Mouse (Mus musculus) cerebellum, adult 11 months (tissue): Measurements from ENCODE around the gene Prelid3b.

ENCODE experiments used
- DNase-seq: peaks from one replicate; pipeline ENCODE4 v3.0.0; 2022

The Prelid3b gene

GRCm38 (mm10) chr2:174472818-174473549, at the start of gene Prelid3b:
Gene Prelid3b, minus strand, starts transcription at chr2:174473081.
- DNase-seq: peak; percentile 99

GRCm38 (mm10) chr2:174522134-174522533, 49.3 kb upstream of the Prelid3b start:
- no peak for DNase-seq

- DNase-seq: no peak
These were observed 44.5 kb upstream of the Prelid3b start for GRCm38 (mm10) chr2:174517141-174518079.

- no peak for DNase-seq
These were observed 42.0 kb upstream of the Prelid3b start for GRCm38 (mm10) chr2:174514887-174515286.

- no peak for DNase-seq
These were observed 40.9 kb upstream of the Prelid3b start for GRCm38 (mm10) chr2:174513827-174514226.

- DNase-seq: no peak
These were observed 36.9 kb upstream of the Prelid3b start for GRCm38 (mm10) chr2:174509825-174510224.

- DNase-seq: no peak
These were observed 35.1 kb upstream of the Prelid3b start for GRCm38 (mm10) chr2:174507998-174508397.

GRCm38 (mm10) chr2:174502831-174503460, 30.1 kb upstream of the Prelid3b start:
- DNase-seq: no peak

GRCm38 (mm10) chr2:174502321-174502720, 29.4 kb upstream of the Prelid3b start:
- DNase-seq: no peak

- no peak for DNase-seq
These were observed 28.6 kb upstream of the Prelid3b start for GRCm38 (mm10) chr2:174501517-174501916.

GRCm38 (mm10) chr2:174500814-174501503, 28.1 kb upstream of the Prelid3b start:
- no peak for DNase-seq

GRCm38 (mm10) chr2:174492858-174493257, 20.0 kb upstream of the Prelid3b start:
- no peak for DNase-seq

- DNase-seq: no peak
These were observed 14.1 kb upstream of the Prelid3b start for GRCm38 (mm10) chr2:174487005-174487404.

GRCm38 (mm10) chr2:174478746-174479145, 5.9 kb upstream of the Prelid3b start:
- no peak for DNase-seq

GRCm38 (mm10) chr2:174477543-174478319, 4.8 kb upstream of the Prelid3b start:
- no peak for DNase-seq

GRCm38 (mm10) chr2:174473550-174473927, 658 bp upstream of the Prelid3b start:
- DNase-seq: no peak

GRCm38 (mm10) chr2:174472407-174472806, 474 bp downstream of the Prelid3b start:
- DNase-seq: no peak

GRCm38 (mm10) chr2:174470786-174471405, 2.0 kb downstream of the Prelid3b start:
- DNase-seq: no peak

- no peak for DNase-seq
These were observed 2.5 kb downstream of the Prelid3b start for GRCm38 (mm10) chr2:174470333-174470732.

GRCm38 (mm10) chr2:174463789-174464523, 8.9 kb downstream of the Prelid3b start, which contains the start of gene Atp5e:
Gene Atp5e, minus strand, starts transcription at chr2:174464105.
- DNase-seq: peak; percentile 98

GRCm38 (mm10) chr2:174463370-174463769, 9.5 kb downstream of the Prelid3b start:
- no peak for DNase-seq
